Mouse (Mus musculus) bone marrow macrophage, adult 2 months (primary cell): ENCODE data around the gene Abhd12b.

Experiments
- CTCF ChIP-seq: IDR thresholded peaks from 2 replicates; pipeline ENCODE4 v1.5.1; 2012; ENCODE audit warnings: low read depth, mild to moderate bottlenecking, low read length, moderate library complexity
- POLR2A ChIP-seq: IDR thresholded peaks from 2 replicates; pipeline ENCODE4 v1.6.1; 2012; ENCODE audit warnings: mild to moderate bottlenecking, low read depth, low read length, borderline replicate concordance

- TF ChIP-seq POLR2A (no peak), CTCF (no peak)
Observed at GRCm38 (mm10) chr12:70145586-70145985, 8.4 kb upstream of the Abhd12b start.
